Mouse (Mus musculus): ENCODE measurements around the gene Znrf3.
"Not testable (repeated sequence)": the region's sequence is repeated elsewhere in the genome, so short reads cannot be mapped to it uniquely, and the experiment has no call there.

The Znrf3 gene

DNA sequence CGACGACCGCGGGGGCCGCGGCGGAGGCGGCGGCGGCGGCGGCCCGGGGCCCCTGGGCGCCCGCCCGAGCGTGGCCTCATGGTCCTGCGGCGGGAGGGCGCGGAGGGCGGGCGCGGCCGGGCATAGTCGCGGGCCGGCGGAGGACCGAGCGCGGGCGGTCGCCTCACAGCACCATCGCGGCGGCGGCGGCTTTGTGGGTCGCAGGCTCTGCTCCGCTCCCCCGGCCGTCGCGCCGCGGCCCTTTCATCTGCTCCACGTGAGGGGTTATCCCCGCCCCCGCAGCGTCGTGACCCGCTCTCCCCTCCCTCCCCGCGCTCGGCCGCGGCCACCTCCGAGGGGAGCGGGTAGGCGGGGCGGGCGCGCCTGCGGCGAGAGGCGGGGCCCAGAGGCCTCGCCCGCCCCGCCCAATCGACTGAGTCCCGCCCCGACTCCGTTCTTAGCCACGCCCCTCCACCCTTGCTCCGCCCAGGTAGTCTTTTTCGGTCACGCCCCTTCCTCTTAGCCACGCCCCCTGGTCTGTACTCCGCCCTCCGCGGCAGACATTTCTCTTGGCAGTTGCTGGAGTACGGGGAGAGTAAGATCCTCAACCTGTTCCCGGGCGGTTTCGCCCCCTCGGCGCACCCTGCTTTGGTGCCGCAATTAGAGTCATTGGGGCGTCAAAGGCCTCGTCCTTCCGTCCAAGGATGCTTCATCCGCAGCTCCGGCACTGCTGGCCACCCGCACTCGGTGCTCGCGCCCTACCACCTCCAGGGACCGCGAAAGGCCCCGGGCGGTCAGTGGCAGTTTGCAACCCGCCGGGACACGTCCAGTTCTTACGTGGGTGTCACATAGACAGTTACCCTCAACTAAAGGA, at the start of gene Znrf3:
Gene Znrf3, minus strand, starts transcription at position 249 of the 853 bp plus-strand sequence.
- CTCF ChIA-PET: no interaction called here

DNA sequence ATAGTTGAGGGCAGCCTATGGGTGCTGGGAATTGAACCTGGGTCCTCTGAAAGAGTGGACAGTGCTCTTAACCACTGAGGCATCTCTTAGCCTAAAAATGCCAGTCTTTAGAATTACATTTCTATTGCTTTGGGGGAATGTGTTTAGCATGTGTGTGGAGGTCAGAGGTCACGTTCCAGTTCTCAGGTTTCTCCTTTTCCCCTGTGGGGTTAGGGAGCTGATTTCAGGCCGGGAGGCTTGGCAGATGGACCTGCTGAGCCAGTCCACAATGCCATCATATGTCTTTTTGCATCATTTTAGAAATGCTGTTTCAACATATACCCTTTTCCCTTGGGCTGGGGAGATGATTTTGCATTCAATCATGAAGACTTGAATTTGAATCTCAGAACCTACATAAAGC, 49.2 kb upstream of the Znrf3 start:
- CTCF ChIA-PET: interaction anchor here (0.6 kb wide), 2 partner anchors 21 to 137 kb away, joined by 4 to 6 read pairs; no protein-coding TSS in a partner anchor

DNA sequence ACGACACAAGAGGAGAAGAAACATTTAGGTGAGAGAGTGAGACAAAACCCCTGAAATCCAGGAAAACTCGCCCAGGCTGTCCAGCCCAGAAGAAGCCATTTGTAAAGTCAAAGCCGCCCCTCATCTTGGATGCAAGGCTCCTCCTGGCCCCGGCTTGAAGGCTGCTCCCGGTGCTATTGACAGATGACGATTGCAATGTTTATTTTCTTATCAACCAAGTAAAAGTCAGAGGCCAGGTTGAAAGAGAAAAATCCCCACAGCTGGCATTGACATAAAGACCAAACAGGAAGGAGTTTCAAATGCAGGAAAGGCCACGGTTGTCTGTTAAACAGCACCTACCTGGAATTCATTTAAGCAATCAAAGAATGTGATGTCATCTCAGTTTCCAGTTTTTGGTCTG, 47.3 kb upstream of the Znrf3 start:
- CTCF ChIA-PET: no interaction called here

DNA sequence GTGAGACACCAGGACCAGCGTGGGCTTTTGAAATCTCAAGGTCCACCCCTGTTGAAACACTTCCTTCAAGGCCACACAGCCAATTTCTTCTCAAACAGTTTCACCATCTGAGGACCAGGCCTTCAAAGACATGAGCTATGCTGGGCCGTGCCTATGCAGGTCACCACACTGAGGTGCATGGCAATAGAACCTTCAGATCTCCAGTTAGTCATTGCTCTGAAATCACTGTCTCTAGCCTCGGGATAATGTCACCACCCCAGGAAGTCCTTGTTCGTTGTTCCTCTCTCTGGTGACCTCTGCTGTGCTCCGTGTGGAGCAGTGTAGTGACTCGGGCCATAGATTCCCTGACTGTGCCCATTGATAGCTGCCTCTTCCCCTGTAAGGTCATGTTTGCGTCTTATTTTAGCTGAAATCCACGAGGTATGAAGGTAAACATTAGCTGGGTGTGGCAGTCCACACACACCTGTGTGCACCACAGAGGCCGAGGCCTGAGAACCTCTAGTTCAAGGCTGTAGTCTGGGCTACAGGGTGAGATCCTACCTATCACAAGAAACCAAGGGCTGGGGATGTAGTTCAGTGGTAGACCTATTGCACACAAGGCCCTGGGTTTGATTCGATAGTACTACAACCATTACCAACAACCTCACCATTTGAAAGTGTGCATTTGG, 46.5 kb upstream of the Znrf3 start:
- CTCF ChIA-PET: no interaction called here

DNA sequence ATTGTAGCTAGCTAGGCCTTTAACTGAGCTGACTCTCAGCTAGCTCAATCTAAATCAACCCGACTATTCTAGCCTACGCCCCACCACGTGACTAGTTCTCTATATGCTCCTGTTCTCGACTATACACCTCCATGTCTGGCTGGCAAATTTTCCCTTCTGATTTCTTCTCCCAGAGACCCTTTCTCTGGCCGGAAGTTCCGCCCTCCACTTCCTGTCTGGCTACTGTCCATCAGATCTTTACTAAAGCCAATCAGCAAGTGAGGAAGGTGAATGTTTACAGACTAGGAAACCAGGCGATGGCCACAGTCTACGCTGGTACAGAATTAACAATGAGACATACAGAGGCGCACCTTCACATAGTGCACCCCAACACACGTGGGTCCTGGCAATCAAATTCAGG, 44.8 kb upstream of the Znrf3 start:
- CTCF ChIA-PET: not testable (repeated sequence)

DNA sequence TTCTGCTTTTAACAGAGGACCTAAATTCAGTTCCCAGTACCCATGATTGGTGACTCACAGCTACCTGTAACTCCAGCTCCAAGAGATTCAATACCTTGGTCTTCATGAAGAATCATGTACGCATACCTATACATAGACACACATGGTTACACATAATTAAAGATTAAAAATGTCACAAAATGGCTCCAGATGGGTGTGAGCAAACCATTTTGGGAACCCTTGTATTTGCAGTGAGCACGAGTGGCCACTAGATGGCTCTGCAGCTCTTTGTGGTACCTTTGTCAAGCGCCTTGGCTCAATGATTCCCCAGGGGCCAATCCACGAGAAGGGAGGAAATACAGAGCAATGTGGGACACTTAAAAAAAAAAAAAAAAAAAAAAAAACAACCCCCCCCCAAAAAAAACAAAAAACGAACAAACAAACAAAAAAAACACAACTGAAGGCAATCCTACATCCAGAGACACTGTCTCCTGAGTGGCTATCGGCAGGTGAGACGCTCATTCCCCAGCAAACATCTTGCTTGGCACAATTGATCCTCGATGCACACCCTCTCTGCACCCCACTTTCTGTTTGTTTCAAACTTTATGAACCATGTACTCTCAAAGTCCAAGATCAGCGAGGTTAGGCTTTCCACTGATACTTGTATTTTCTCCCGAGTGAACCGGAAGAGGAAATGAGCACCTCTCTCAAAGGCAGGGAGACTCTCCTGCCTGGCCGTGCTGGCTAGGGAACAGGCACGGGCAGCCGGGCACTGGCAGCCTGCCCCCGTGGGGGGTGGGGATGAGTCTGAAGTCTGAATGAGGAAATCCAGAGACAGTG, 40.8 kb upstream of the Znrf3 start:
- CTCF ChIA-PET: interaction anchor here (0.7 kb wide), 3 partner anchors 77 to 213 kb away, joined by 3 to 16 read pairs (median 14); no protein-coding TSS in a partner anchor

DNA sequence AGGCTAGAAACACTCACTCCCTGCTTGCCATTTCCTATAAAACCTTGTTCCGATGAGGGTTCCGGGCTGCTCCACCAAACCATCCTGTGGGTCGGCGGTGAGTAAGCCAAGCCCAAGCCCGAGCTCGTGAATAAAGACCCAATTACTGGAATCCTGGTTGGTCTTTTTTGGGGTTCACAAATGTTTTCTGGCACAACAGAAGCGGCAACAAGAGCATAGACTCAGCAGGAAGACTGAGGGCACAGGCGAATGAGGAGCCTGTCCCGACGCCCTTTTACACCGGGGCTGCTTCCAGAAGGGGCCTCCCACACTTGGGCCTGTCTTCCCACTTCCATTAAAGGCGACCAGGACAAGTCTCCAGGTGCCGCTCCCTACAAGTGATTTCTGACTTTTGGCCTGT, 37.9 kb upstream of the Znrf3 start:
- CTCF ChIA-PET: no interaction called here

DNA sequence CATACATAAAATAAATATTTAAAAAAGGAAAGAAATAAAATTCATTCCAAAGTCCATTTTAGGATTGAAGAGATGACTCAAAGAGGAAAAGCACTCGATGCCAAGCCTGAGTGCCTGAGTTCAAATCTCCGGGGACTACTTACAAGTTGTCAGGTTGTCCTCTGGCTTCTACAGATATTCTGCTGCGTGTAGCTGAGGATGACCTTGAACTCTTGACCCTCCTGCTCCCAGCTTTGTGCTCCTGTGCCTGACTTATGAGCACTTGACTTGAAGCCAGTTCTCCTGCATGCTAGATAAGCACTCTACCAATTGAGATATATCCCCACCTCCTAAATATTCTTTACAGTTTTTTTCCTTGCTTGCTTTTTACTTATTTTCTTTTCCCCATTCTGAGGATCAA, 34.2 kb upstream of the Znrf3 start:
- CTCF ChIA-PET: no interaction called here

DNA sequence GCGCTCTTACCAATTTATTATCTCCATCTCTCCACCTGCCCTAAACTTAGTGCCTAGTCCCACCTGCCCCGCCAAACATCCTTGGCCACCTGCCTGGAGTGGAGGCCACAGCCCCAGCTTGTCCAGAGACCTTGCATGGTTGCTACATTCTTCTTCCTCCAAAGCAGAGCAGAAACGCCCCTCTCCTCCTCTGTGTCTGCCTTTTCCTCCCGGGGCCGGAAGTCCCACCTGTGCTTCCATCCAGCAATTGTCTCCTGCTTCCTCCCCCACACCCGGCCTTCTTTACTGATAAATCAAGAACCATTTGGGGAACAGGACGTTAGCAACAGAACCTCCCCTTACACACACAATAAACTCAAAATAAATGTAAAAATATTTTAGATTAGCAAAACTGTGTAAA, 33.5 kb upstream of the Znrf3 start:
- CTCF ChIA-PET: no interaction called here

DNA sequence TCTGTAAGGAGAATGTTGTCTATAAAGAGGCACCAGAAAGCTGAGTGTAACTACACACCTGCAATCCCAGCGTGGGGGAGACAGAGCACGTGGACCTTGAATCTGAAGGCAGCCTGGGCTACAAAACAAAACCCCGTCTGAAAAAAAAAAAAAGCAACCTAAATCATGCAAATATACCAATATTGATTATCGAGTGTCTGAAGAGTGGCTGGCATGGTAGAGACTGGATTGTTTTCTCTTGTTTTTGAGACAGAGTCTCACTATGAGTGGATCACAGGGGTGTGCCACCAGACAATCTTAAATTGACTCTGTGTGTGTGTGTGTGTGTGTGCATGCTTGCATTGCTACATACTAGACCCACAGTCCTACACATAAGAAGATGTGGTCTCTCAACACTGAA, 32.2 kb upstream of the Znrf3 start:
- CTCF ChIA-PET: interaction anchor here (0.6 to 0.9 kb wide), 2 partner anchors 315 to 1687 kb away, joined by 3 to 4 read pairs; no protein-coding TSS in a partner anchor

DNA sequence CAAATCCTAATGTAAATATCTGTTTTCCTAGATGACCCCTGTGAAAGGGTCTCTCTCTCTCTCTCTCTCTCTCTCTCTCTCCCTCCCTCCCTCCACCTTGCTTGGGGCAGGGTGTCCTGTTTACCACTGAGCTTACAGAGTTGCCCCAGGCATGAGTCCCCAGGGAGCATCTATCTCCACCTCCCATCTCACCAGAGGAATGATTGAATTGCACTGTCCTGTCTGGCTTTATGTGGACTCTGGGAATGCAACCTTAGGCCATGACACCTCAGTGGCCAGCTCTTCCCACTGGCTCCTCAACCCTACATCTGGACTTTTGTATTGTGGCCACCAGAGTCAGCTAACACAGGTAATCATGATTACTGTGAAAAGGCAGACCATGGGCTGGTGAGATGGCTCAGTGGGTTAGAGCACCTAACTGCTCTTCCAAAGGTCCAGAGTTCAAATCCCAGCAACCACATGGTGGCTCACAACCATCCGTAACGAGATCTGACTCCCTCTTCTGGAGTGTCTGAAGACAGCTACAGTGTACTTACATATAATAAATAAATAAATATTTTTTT, 31.0 kb upstream of the Znrf3 start:
- CTCF ChIA-PET: interaction anchor here (0.6 to 0.7 kb wide), 2 partner anchors 227 to 360 kb away, joined by 4 to 5 read pairs; no protein-coding TSS in a partner anchor

DNA sequence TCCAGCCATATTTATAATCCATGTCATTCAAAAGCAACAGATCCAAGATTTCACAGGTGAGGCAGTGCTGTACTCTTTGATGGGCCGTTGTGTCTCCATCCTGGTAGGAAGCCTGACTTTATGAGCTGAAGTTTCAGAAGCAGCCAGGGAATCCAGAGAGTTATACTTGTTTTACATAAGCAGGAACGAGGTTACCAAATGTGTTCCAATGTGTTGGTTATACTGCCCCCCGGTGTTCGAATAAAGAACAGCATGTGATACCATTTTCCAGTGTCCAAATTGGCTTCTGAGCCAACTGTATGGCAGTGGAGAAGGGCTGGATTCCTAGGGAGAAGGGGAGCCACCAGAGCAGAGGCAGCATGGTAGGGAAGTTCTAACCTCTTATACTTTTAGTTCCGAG, 29.5 kb upstream of the Znrf3 start:
- CTCF ChIA-PET: interaction anchor here (0.7 kb wide), 1 partner anchor 49 kb away, joined by 3 read pairs; no protein-coding TSS in a partner anchor

DNA sequence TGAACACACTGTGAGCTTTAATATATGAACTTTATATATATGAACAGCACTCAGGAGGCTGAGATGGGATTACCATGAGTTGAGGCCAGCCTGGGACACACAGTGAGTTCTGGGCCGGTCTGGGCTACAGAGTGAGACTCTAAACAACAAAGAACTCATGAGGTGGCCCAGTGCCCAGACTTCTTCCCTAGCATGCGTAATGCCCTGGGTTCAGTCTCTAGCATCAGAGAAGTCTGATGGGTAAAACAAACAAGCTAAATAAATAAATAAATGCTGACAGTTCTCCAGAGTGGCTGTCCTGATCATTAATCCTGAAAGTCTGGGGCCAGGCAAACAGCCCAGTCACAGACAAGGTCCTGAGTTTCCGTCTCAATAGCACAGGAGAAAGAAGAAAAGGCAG, 25.4 kb upstream of the Znrf3 start:
- CTCF ChIA-PET: no interaction called here

DNA sequence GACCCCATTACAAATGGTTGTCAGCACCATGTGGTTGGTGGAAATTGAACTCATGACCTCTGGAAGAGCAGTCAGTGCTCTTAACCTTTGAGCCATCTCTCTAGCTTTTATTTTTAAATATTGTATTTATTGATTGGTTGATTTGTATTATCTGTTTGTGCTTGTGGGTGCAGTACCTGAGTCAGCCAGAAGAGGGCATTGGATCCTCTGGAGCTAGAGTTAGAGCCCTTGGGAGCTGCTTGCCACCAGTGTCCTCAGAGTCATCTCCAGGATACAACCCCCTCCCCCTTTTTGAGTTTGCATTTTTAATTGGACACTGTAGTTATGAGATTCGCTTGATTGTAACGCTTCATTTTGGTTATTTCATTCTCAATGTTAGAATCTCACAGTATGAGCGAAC, 24.4 kb upstream of the Znrf3 start:
- CTCF ChIA-PET: interaction anchor here (0.5 to 1.1 kb wide), 2 partner anchors 62 to 608 kb away, joined by 3 read pairs; no protein-coding TSS in a partner anchor

DNA sequence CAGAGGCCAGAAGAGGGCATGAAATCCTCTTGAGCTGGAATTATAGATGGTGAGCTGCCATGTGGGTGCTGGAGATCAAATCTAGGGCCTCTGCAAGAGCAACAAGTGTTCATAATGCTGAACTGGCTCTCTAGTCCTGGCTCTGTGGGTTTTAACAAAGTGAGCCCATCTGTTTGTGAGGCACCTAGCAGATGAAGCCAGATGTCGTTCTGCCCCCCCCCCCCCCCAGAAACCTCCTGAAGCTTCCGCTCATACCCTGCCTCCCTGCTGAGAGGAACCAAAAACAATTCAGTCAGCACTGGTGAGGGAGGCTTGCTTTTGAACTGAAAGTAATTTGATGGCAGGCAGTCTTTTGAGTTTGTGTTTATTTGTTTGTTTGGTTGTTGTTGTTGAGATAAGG, 23.8 kb upstream of the Znrf3 start:
- CTCF ChIA-PET: interaction anchor here (0.5 to 1.1 kb wide), 2 partner anchors 63 to 608 kb away, joined by 3 read pairs; no protein-coding TSS in a partner anchor

DNA sequence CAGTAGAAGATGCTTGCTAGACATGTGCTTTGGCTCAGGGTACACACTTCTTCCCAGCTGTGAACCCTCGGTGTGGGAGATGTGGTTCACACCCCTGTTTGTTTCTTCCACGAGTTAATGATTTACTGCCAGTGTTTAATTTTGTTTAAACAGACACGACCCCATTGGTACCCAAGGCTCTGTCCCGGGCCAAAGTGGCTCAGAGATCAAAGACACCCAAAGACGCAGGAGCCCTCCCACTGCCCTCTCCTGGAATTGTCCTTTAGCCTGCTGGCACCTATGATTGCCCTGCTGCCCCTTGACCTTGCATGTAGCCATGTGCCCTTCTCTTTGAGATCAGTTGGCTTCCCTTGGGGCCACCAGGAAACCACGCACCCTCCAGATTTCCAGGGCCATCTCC, 7.3 kb upstream of the Znrf3 start:
- CTCF ChIA-PET: no interaction called here

DNA sequence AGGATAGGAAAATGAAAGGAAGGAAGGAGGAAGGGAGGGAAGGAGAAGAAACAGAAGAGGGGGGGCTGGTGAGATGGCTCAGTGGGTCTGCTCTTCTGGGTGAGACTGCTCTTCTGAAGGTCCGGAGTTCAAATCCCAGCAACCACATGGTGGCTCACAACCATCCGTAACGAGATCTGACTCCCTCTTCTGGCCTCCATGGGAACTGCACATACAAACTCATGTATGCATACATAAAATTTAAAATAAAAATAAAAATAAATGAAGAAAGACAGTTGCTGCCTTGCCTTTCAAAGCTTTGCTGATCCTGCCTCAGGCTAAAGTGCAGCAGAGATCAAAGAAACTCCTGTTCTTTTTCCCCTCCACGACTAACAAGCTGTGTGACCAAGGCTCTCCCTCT, 6.7 kb upstream of the Znrf3 start:
- CTCF ChIA-PET: no interaction called here

DNA sequence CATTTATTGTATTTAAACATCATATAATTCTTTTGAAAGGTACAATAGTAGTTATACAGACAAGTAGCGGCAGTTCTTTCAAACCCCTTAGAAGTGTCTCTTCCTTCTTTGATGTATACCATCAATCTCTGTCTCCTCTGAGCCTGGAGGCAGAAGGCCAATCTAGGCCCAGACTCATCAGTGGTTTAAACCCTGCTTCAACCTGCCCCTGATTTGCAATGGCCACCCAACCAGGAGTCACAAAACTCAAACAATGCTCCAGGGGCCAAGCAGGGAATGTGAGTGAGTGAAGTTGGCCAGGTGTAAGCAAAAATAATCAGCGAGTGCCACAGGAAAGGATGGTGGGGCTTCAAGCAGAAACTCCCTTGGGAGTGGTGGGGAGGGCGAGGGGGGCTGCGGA, 6.1 kb upstream of the Znrf3 start:
- CTCF ChIA-PET: no interaction called here

DNA sequence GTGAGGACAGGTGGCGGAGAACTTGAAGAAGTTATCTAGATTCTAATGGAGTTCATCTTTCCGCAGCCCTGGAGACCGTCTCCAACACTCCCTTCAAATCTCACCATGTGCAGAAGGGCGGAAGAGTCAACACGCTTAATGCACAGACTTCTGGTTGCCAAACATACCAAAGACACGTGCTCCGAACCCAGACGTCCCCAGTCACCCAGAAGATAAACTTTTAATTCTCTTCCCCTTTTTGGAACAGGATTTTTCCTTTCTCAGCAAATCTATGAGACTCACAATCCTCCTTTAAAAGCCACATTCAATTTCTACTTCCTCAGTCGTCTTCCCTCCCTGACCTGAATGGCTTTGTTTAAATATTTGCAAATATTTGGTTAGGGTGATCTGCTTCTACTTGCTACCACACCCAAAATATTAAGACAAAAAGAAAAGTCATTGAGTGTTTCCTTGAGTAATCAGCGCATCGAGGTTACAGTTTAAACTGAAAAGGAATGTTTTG, 856 bp upstream of the Znrf3 start:
- CTCF ChIA-PET: interaction anchor here (0.7 kb wide), 1 partner anchor 13 kb away, joined by 3 read pairs; no protein-coding TSS in a partner anchor

DNA sequence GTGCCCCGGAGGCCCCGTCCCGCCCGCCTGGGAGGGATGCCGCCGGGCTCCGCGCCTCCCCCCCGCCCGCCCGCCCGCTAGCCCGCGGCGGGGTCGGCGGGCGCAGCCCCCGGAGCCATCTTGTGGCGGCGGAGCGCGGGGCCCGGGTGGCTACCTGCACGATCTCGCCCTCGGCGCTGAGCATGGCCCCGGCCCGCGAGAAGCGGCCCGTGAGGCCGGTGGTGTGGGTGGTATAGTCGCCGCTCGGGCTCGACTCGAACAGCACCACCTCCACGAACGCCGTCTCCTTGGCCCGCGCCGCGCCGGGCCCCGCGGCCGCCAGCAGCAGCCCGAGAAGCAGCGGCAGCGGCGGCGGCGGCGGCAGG, 431 bp downstream of the Znrf3 start:
- CTCF ChIA-PET: no interaction called here

DNA sequence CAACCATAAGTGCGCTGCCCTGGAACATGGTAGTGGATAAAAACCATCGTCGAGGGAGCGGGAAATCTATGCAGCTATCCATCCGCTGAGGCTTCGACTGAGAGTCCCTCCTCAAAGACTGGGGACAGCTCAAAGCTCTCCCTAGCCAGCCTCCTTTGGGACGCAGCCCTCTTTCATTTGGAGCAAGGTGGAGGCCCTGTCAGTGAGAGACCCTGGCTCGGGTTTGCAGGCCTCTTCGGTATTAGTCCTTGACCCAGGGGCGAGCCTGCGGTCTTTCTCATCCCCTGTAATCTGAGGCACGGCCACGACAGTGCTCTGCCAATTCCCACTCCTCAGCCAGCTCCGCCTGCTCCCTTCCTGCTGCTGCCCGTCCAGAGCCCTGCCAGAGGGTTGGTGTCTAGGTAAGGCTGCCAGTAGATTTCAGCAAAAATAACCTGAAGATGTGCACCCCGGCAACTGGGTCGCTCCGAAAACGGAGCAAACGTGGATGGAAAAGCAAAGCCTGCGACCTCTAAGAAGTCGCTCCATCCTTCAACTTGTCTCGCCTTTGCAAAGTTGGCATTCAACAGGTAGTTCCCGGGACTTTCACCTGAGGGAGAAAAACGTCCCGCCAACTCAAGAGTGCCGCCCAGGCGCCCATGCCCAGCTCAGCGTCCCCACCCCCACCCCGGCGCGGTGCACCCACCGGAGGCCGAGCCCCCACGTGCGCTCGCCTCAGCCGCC, 975 bp downstream of the Znrf3 start:
- CTCF ChIA-PET: interaction anchor here (0.6 to 0.7 kb wide), 2 partner anchors 43 to 45 kb away, joined by 3 read pairs; no protein-coding TSS in a partner anchor
